Mouse (Mus musculus): ENCODE measurements around the gene Arid4a.

DNA sequence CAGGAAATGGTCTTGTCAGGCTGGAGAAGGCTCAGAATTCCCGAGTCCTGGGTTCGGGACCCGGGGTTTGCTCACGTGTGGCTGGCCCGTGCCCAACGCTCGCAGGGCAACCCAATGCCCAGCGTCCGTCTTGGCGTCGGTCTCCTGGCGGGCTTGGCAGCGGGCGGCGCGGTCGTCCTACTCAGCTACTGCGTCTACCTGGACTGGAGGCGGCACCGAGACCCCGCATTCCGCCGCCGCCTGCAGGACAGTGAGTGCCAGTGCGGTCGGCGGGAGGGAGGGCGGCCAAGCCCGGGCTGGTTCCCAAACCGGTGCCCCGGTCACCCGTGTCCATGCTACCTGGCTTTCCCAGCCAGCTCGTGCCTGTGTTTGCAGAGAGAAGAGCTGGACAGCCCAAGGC, 95.5 kb downstream of the Arid4a start, which contains the start of gene Tomm20l:
- no peak for TF ChIP-seq FLI1 (IDR thresholded peaks at IDR 0.05; ENCODE audit: low read length)
- TF ChIP-seq GATA1 (IDR thresholded peaks at IDR 0.05; ENCODE audit: borderline replicate concordance, low read length), result no peak

All from megakaryocyte, embryonic 14.5 days (primary cell).